Mouse (Mus musculus) midbrain, embryonic 16.5 days (tissue): Measurements from ENCODE around the gene Kcnj1. TPM values are rescaled to one million over a fixed set of nuclear protein-coding genes. Genes with fewer than 3 reads are reported as not detected.

Experiments used
- ATAC-seq: fragments of 200-750 bp; cut with Nextera tagmentation; 2 replicates; pipeline ENCODE4 v1.8.0; 2017; ENCODE audit warnings: moderate TSS enrichment
- H3K27ac ChIP-seq: fragments of 300-500 bp; sonication (generic); 2 replicates; pipeline ENCODE4 v1.5.1; 2014; ENCODE audit warnings: mild to moderate bottlenecking, low read length, mixed read lengths
- H3K27me3 ChIP-seq: fragments of 300-500 bp; sonication (generic); 2 replicates; pipeline ENCODE4 v1.6.1; 2014; ENCODE audit warnings: low read depth, low read length, mixed read lengths; ENCODE audit not compliant: control insufficient read depth, insufficient read depth
- H3K36me3 ChIP-seq: fragments of 300-500 bp; sonication (generic); 2 replicates; pipeline ENCODE4 v1.6.1; 2014; ENCODE audit warnings: mild to moderate bottlenecking, low read length, moderate library complexity, mixed read lengths; ENCODE audit not compliant: control insufficient read depth, insufficient read depth
- H3K4me1 ChIP-seq: fragments of 300-500 bp; sonication (generic); 2 replicates; pipeline ENCODE4 v1.6.1; 2014; ENCODE audit warnings: mild to moderate bottlenecking, low read length, mixed read lengths; ENCODE audit not compliant: control insufficient read depth, insufficient read depth
- H3K4me2 ChIP-seq: fragments of 300-500 bp; sonication (generic); 2 replicates; pipeline ENCODE4 v1.6.1; 2014; ENCODE audit warnings: mild to moderate bottlenecking, low read length, mixed read lengths
- H3K4me3 ChIP-seq: fragments of 300-500 bp; sonication (generic); 2 replicates; pipeline ENCODE4 v1.5.1; 2014; ENCODE audit warnings: low read depth, mild to moderate bottlenecking, low read length, moderate library complexity, mixed read lengths
- H3K9ac ChIP-seq: fragments of 300-500 bp; sonication (generic); 2 replicates; pipeline ENCODE4 v1.6.1; 2014; ENCODE audit warnings: low read depth, low read length, mixed read lengths
- H3K9me3 ChIP-seq: fragments of 300-500 bp; sonication (generic); replicated peaks from 2 replicates; pipeline ENCODE4 v1.6.1; 2014; ENCODE audit warnings: mild to moderate bottlenecking, low read length, mixed read lengths; ENCODE audit not compliant: control insufficient read depth, poor library complexity, severe bottlenecking
- whole genome bisulfite sequencing: fragments of 180-500 bp; shearing (Covaris S2); extraction: QIAGEN DNeasy Blood & Tissue Kit; methylation state at CpG from one replicate; pipeline ENCODE4 v1.1.7; 2014; 5-methylcytosine and 5-hydroxymethylcytosine counted together
- polyA plus RNA-seq: library from polyadenylated mRNA; unstranded; fragments of >200 nt; fragmentation: Nextera tagmentation; extraction: Ambion mirVana; gene quantifications from 2 replicates; pipeline ENCODE4 v1.2.1, GENCODE M21; 2015

Kcnj1 gene
- polyA plus RNA-seq, 1 experiment from 2014 or later: not detected

GRCm38 (mm10) chr9:32408730-32409059 is 36.4 kb downstream of the Kcnj1 start:
- peak overlapping the region; percentile 44 for H3K4me3 ChIP-seq
- no peak overlapping the region for H3K27ac ChIP-seq
- no peaks in the 10 kb centered on the region for H3K36me3 ChIP-seq
- WGBS: 8% methylated on average over 8 of the region's 8 CpGs
- peak; percentile 33; the same call in 1 of the 2 replicates for ATAC-seq
- peak overlapping the region; percentile 83 for H3K4me2 ChIP-seq
- H3K4me1 ChIP-seq: peaks cover 8% of the 10 kb centered on the region
- H3K9me3 ChIP-seq: no peaks in the 10 kb centered on the region
- H3K9ac ChIP-seq: no peak overlapping the region; the same call in 1 of the 2 replicates
- peaks cover 8% of the 10 kb centered on the region for H3K27me3 ChIP-seq

GRCm38 (mm10) chr9:32409060-32409961 is 37.0 kb downstream of the Kcnj1 start:
- Histone ChIP-seq H3K9ac (peak overlapping the region; percentile 64), H3K9me3 (no peaks in the 10 kb centered on the region), H3K27ac (no peak overlapping the region), H3K27me3 (peaks cover 8% of the 10 kb centered on the region), H3K4me1 (peaks cover 8% of the 10 kb centered on the region), H3K4me2 (peak overlapping the region; percentile 83), H3K36me3 (no peaks in the 10 kb centered on the region), H3K4me3 (peak overlapping the region; percentile 44)
- ATAC-seq: peak; percentile 75
- 1% methylated on average over 47 of the region's 47 CpGs for WGBS

DNA sequence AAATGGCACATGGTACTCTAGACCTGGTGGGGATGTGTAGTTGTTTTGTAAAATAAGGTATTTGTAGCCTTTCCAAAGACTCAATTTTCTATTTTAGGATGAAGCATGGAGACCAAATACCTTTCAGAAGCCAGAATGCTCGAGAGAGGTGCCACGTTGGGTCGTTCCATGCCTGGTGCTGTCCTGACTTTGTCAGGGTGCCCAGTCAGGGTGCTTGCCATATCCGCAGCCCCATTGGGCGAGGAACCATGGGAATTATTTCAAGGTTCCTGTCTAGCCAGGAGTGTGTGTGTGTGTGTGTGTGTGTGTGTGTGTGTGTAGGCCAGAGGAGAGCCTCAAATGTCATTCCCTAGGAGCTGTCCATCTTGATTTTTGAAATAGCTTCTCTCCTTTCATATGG is 38.4 kb downstream of the Kcnj1 start:
- Histone ChIP-seq H3K9me3 (no peaks in the 10 kb centered on the region), H3K4me1 (peaks cover 8% of the 10 kb centered on the region), H3K9ac (no peak overlapping the region), H3K27ac (no peak overlapping the region), H3K4me3 (no peak overlapping the region), H3K27me3 (peaks cover 8% of the 10 kb centered on the region; the same call in 1 of the 2 replicates), H3K36me3 (no peaks in the 10 kb centered on the region), H3K4me2 (no peak overlapping the region)
- no peak for ATAC-seq
- WGBS: 96% methylated on average over 5 of the region's 5 CpGs

- no peak overlapping the region for H3K4me2 ChIP-seq
Observed at GRCm38 (mm10) chr9:32411507-32411906, 39.2 kb downstream of the Kcnj1 start.

GRCm38 (mm10) chr9:32412836-32413580 is 40.7 kb downstream of the Kcnj1 start:
- Histone ChIP-seq H3K27me3 (peaks cover 2% of the 10 kb centered on the region; the same call in 1 of the 2 replicates), H3K36me3 (no peaks in the 10 kb centered on the region), H3K4me1 (peaks cover 10% of the 10 kb centered on the region), H3K4me2 (no peak overlapping the region), H3K9ac (no peak overlapping the region), H3K9me3 (no peaks in the 10 kb centered on the region), H3K27ac (no peak overlapping the region), H3K4me3 (no peak overlapping the region)
- 63% methylated on average over 10 of the region's 10 CpGs for WGBS
- ATAC-seq: no peak

More at GRCm38 (mm10) chr9:32411507-32411906, 39.2 kb downstream of the Kcnj1 start:
- Histone ChIP-seq H3K9ac (no peak overlapping the region), H3K36me3 (no peaks in the 10 kb centered on the region), H3K9me3 (no peaks in the 10 kb centered on the region), H3K27ac (no peak overlapping the region), H3K27me3 (peaks cover 8% of the 10 kb centered on the region; the same call in 1 of the 2 replicates), H3K4me3 (no peak overlapping the region), H3K4me1 (peaks cover 8% of the 10 kb centered on the region)
- WGBS: 94% methylated on average over 5 of the region's 5 CpGs
- no peak for ATAC-seq

- H3K4me3 ChIP-seq: no peak overlapping the region
- H3K4me2 ChIP-seq: no peak overlapping the region
- H3K27ac ChIP-seq: no peak overlapping the region
- ATAC-seq: no peak
- 0 out of 2 replicates have a peak, but pooled peaks cover 2% of the 10 kb centered on the region for H3K4me1 ChIP-seq
- 21% methylated on average over 1 of the region's 1 CpGs for WGBS
- H3K9ac ChIP-seq: no peak overlapping the region
- no peaks in the 10 kb centered on the region for H3K27me3 ChIP-seq
- no peaks in the 10 kb centered on the region for H3K36me3 ChIP-seq
- no peaks in the 10 kb centered on the region for H3K9me3 ChIP-seq
Observed at GRCm38 (mm10) chr9:32414956-32415355, 42.7 kb downstream of the Kcnj1 start.

DNA sequence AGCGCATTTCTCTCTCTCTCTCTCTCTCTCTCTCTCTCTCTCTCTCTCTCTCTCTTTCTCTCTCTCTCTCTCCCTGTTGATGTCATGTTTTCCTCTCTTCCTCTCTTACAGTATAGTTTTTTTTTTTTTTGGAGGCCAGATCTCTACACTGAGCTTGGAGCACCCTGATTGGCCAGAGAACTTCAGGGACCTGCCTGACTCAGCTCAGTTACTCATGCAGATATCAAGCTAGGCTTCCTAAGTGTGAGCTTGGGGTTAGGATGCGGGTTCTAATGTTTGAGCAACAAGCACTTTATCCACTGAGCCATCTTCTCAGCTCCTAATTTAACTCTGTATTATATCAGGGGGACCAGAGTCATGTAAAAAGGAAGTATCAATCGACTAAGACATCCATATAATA is 43.7 kb downstream of the Kcnj1 start:
- Histone ChIP-seq H3K27me3 (no peaks in the 10 kb centered on the region), H3K4me3 (no peak overlapping the region), H3K4me2 (no peak overlapping the region), H3K9me3 (no peaks in the 10 kb centered on the region), H3K36me3 (no peaks in the 10 kb centered on the region), H3K9ac (no peak overlapping the region), H3K27ac (no peak overlapping the region), H3K4me1 (0 out of 2 replicates have a peak, but pooled peaks cover 2% of the 10 kb centered on the region)
- ATAC-seq: no peak
- 91% methylated on average over 3 of the region's 3 CpGs for WGBS

- WGBS: 36% methylated on average over 8 of the region's 8 CpGs
Observed at GRCm38 (mm10) chr9:32417466-32418116, 45.3 kb downstream of the Kcnj1 start.

More at GRCm38 (mm10) chr9:32417466-32418116, 45.3 kb downstream of the Kcnj1 start:
- no peak overlapping the region for H3K4me2 ChIP-seq
- H3K9ac ChIP-seq: no peak overlapping the region
- no peaks in the 10 kb centered on the region for H3K36me3 ChIP-seq
- H3K4me1 ChIP-seq: 0 out of 2 replicates have a peak, but pooled peaks cover 2% of the 10 kb centered on the region
- no peak overlapping the region for H3K27ac ChIP-seq
- H3K9me3 ChIP-seq: no peaks in the 10 kb centered on the region
- no peak for ATAC-seq
- H3K4me3 ChIP-seq: no peak overlapping the region
- H3K27me3 ChIP-seq: no peaks in the 10 kb centered on the region
